Mouse (Mus musculus) thymus, adult 2 months (tissue): ENCODE results near the gene Fam241b. TPM values are rescaled to one million over a fixed set of nuclear protein-coding genes. Genes with fewer than 3 reads are reported as not detected.
"Not testable (repeated sequence)": the region's sequence is repeated elsewhere in the genome, so short reads cannot be mapped to it uniquely, and the experiment has no call there.

ENCODE experiments used
- DNase-seq: peaks from one replicate; pipeline ENCODE4 v3.0.0; 2021
- H3K27ac ChIP-seq: fragments of 200-500 bp; 2 replicates; pipeline ENCODE4 v1.5.1; 2012; ENCODE audit warnings: low read length, control low read depth; ENCODE audit not compliant: control insufficient read depth, insufficient read depth
- H3K27me3 ChIP-seq: fragments of 200-500 bp; 2 replicates; pipeline ENCODE4 v1.6.1; 2012; ENCODE audit warnings: mild to moderate bottlenecking, low read length, moderate library complexity, mixed read lengths; ENCODE audit not compliant: control insufficient read depth, insufficient read depth
- H3K36me3 ChIP-seq: fragments of 200-500 bp; 2 replicates; pipeline ENCODE4 v1.6.1; 2012; ENCODE audit warnings: mild to moderate bottlenecking, low read length, moderate library complexity; ENCODE audit not compliant: control insufficient read depth, insufficient read depth
- H3K4me1 ChIP-seq: fragments of 200-500 bp; replicated peaks from 2 replicates; pipeline ENCODE4 v1.6.1; 2012; ENCODE audit warnings: low read length; ENCODE audit not compliant: control insufficient read depth, insufficient read depth
- H3K4me3 ChIP-seq: fragments of 200-500 bp; 2 replicates; pipeline ENCODE4 v1.5.1; 2012; ENCODE audit warnings: mild to moderate bottlenecking, low read length, control low read depth, moderate library complexity; ENCODE audit not compliant: control insufficient read depth, insufficient read depth
- CTCF ChIP-seq: fragments of 200-500 bp; IDR thresholded peaks from 2 replicates; pipeline ENCODE4 v1.5.1; 2012; ENCODE audit warnings: mild to moderate bottlenecking, control low read depth, low read length, moderate library complexity, borderline replicate concordance; ENCODE audit not compliant: control insufficient read depth, poor library complexity, insufficient read depth; ENCODE audit errors: extremely low read depth
- POLR2A ChIP-seq: fragments of 200-500 bp; IDR thresholded peaks from 2 replicates; pipeline ENCODE4 v1.6.1; 2012; ENCODE audit warnings: mild to moderate bottlenecking, low read length, control low read depth, moderate library complexity; ENCODE audit not compliant: control insufficient read depth, poor library complexity, insufficient read depth; ENCODE audit errors: extremely low read depth
- WGBS: fragments of 180-500 bp; shearing (Covaris S2); methylation state at CpG from one replicate; pipeline ENCODE4 v1.1.7; 2018; 5-methylcytosine and 5-hydroxymethylcytosine counted together
- polyA plus RNA-seq: library from polyadenylated mRNA; depleted of rRNA; stranded (reverse); fragments of >200 nt; gene quantifications from 2 replicates; pipeline ENCODE4 v1.2.3, GENCODE M21; 2012

The Fam241b gene
- polyA plus RNA-seq, 1 experiment, result 4.0 TPM

DNA sequence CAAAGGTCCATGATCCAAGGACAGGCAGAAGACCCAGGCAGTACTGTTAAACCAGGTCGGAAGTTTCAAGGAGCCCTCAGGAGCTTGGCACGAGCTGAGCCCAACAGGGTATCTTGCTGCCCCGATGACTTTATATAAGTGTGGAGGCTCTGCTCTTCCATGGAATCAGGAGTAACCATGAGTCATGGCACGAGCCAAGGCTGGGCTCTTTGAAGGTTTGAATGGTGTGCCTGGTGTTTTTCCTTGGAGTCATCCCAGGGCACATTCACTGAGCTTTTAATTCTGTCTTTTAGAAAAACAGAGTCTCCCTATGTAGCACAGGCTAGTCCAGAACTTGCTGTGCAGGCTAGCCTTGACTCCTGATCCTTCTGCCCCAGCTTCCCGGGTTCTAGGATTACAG lies 55.3 kb downstream of the Fam241b start:
- Histone ChIP-seq H3K27ac (no peak overlapping the region), H3K36me3 (no peaks in the 10 kb centered on the region), H3K4me1 (no peaks in the 10 kb centered on the region), H3K4me3 (no peak overlapping the region), H3K27me3 (no peaks in the 10 kb centered on the region)
- DNase-seq, result no peak
- no peak for TF ChIP-seq POLR2A
- TF ChIP-seq CTCF, result no peak
- WGBS, result 87% methylated on average over 5 of the region's 5 CpGs

- Histone ChIP-seq H3K27ac (no peak overlapping the region), H3K27me3 (no peaks in the 10 kb centered on the region), H3K4me3 (no peak overlapping the region), H3K4me1 (no peaks in the 10 kb centered on the region), H3K36me3 (no peaks in the 10 kb centered on the region)
- DNase-seq, result no peak
- WGBS, result 97% methylated on average over 5 of the region's 5 CpGs
- TF ChIP-seq CTCF, result no peak
- no peak for TF ChIP-seq POLR2A
Observed at GRCm38 (mm10) chr10:62086826-62087225, 56.9 kb downstream of the Fam241b start.

DNA sequence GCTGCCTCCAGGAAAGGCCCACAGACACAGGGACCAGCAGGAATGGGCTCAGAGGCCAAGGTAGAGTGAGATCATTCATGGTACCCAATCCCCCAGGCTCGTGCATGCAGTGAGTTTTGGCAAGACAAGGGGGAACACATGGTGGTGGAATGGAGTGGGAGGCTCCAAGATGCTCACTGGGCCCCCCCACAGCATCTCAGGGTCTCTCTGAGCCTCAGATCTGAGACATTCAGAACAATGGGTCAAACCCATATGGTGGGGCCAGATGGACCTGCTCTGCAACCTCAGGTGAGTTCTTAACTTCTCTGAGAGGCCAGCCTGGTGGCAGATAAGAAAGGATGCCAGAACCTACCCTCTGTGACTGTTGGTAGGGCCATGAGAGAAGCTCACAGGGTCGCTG lies 57.7 kb downstream of the Fam241b start:
- Histone ChIP-seq H3K4me3 (no peak overlapping the region), H3K4me1 (no peaks in the 10 kb centered on the region), H3K27me3 (no peaks in the 10 kb centered on the region), H3K36me3 (no peaks in the 10 kb centered on the region), H3K27ac (no peak overlapping the region)
- DNase-seq, result no peak
- TF ChIP-seq CTCF (no peak), POLR2A (no peak)
- WGBS, result 81% methylated on average over 2 of the region's 2 CpGs

GRCm38 (mm10) chr10:62076248-62077134 lies 67.2 kb downstream of the Fam241b start:
- Histone ChIP-seq H3K4me3 (no peak overlapping the region), H3K27ac (no peak overlapping the region), H3K36me3 (no peaks in the 10 kb centered on the region), H3K4me1 (no peaks in the 10 kb centered on the region), H3K27me3 (no peaks in the 10 kb centered on the region)
- TF ChIP-seq POLR2A (no peak), CTCF (no peak)
- WGBS, result 85% methylated on average over 11 of the region's 11 CpGs
- no peak for DNase-seq

GRCm38 (mm10) chr10:62071346-62071745 lies 72.4 kb downstream of the Fam241b start:
- 90% methylated on average over 14 of the region's 14 CpGs for WGBS
- H3K36me3 ChIP-seq, H3K4me3 ChIP-seq: not testable (repeated sequence)

DNA sequence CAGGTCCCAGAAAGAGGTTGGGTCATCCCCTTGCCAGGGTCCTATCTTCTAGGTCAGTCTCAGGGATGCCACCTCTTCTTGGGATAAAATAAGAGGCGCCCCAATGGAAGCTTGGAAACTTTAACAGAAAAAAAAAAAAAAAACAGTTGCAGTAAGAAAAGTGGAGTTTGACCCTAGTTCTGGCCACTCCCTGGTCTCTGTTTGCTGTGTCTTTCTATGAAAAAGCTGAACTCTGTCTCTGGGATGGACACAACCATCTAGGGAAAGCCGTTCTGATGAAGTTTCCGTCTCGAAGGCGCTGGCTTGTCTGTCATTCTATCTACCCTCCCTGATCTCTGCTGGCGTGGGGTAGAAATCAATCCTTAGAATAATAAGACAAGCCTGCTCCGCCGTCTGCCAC lies 73.1 kb downstream of the Fam241b start:
- no peak for TF ChIP-seq CTCF
- no peak overlapping the region for H3K27ac ChIP-seq
- H3K27me3 ChIP-seq, result no peaks in the 10 kb centered on the region
- 96% methylated on average over 8 of the region's 8 CpGs for WGBS
- H3K36me3 ChIP-seq, result no peaks in the 10 kb centered on the region
- H3K4me3 ChIP-seq, result no peak overlapping the region
- no peak for DNase-seq
- no peaks in the 10 kb centered on the region for H3K4me1 ChIP-seq

More at GRCm38 (mm10) chr10:62071346-62071745, 72.4 kb downstream of the Fam241b start:
- not testable (repeated sequence) for DNase-seq, H3K27me3 ChIP-seq, H3K27ac ChIP-seq, H3K4me1 ChIP-seq

- no peak for DNase-seq
- no peak for TF ChIP-seq POLR2A
- TF ChIP-seq CTCF, result no peak
- Histone ChIP-seq H3K27me3 (no peaks in the 10 kb centered on the region), H3K27ac (no peak overlapping the region), H3K4me1 (no peaks in the 10 kb centered on the region), H3K36me3 (no peaks in the 10 kb centered on the region), H3K4me3 (no peak overlapping the region)
- WGBS, result 99% methylated on average over 3 of the region's 3 CpGs
Observed at GRCm38 (mm10) chr10:62069946-62070345, 73.8 kb downstream of the Fam241b start.
